ENCODE assay signal across 8 mouse cellular contexts in the genomic region with DNA sequence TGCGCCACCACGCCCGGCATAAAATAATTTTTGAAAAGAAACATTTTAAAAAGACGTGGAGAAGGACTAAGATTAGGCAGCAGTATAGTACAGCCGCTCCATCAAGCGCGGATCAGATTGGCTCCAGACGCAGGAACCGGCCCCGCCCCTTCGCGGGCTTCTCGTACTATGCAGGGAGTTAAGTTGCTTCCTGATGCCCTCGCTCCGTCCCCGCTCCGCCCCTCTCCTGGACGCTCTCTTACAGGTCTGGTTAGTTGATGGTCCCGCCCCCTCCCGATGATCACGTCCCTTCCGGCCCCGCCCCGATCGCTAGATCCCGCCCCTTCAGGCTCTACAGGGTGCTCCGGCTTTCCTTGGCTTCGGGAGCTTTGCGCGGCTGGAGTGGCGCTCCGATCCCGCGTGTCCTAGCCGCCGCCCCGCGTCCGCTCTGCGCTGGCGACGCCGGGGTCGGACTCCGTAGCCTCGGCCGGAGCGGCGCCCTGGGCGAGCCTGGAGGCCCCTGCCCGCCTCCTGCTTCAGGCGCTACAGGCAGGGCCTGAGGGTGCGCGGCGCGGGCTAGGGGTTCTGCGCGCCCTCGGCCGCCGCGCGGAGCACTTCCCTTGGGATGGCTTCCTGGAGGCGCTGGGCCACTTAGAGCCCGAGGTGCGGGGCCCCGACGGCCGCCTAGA. TPM values are rescaled to one million over a fixed set of nuclear protein-coding genes. Genes with fewer than 3 reads are reported as not detected.
DNase-seq lines count a peak whose midpoint lies in the region; ATAC-seq lines count a peak whose summit lies in the region.

Fance (plus strand) TSS at position 308 of the 668 bp plus-strand sequence.

- H3K9ac ChIP-seq in intestine, embryonic 14.5 days (ENCODE audit: low read length), result peak within 1 kb of the TSS; percentile 82

- peak; percentile 84 to 87 for DNase-seq in adrenal gland, adult 18-20 months (ENCODE audit: low spot score in 2 of 2)
- peak; percentile 99 for DNase-seq in embryo, embryonic 11 days
- DNase-seq in gastrocnemius, postnatal 25 days, result peak; percentile 97
- peak; percentile 98 for DNase-seq in intestine, embryonic 14.5 days (ENCODE audit: low spot score)
- DNase-seq in left cerebral cortex, postnatal 14 days (ENCODE audit: low spot score in 2 of 2), result peak; percentile 94 to 96
- DNase-seq in mesoderm, embryonic 11.5 days (ENCODE audit: low read depth, low spot score), result peak; percentile 99
- DNase-seq in right cerebral cortex, postnatal 36 days (ENCODE audit: low spot score in 2 of 2), result peak; percentile 94 to 95
- peak; percentile 99 for DNase-seq in yolk sac, embryonic 10.5 days (ENCODE audit: low spot score)

- peaks cover 14% of the 10 kb centered on the region; the same call in 1 of the 2 replicates for H3K4me1 ChIP-seq in intestine, embryonic 14.5 days (replicated peaks; ENCODE audit: control insufficient read depth, insufficient read depth, low read length)

- peak within 1 kb of the TSS; percentile 55 for H3K4me3 ChIP-seq in intestine, embryonic 14.5 days (ENCODE audit: low read depth, low read length)

- peak; percentile 97 for ATAC-seq in intestine, embryonic 14.5 days (replicated peaks; ENCODE audit: low FRiP score, low TSS enrichment, low read depth)

- H3K4me2 ChIP-seq in intestine, embryonic 14.5 days (ENCODE audit: low read length), result peak within 1 kb of the TSS; percentile 73

- H3K36me3 ChIP-seq in intestine, embryonic 14.5 days (ENCODE audit: control insufficient read depth, insufficient read depth, low read length), result peaks cover 27% of the 10 kb centered on the region

- WGBS in intestine, embryonic 14.5 days, result under 1% methylated on average over 66 of the region's 69 CpGs

- peak within 1 kb of the TSS; percentile 81 for H3K27ac ChIP-seq in intestine, embryonic 14.5 days (ENCODE audit: low read depth)

- no peaks in the 10 kb centered on the region for H3K27me3 ChIP-seq in intestine, embryonic 14.5 days (replicated peaks; ENCODE audit: control insufficient read depth, insufficient read depth, low read length)

- no peaks in the 10 kb centered on the region for H3K9me3 ChIP-seq in intestine, embryonic 14.5 days (ENCODE audit: control insufficient read depth, low read length)

- intact Hi-C loops in left cerebral cortex, postnatal 14 days (cut with DNase I), result no loop called here

RNA-seq across cellular contexts. Expression of gene Fance, which starts in this region (rescaled TPM):
- 10 to 100 TPM; 18.2 to 23.7 TPM for total RNA-seq in adrenal gland, adult 18-20 months (2021)
- total RNA-seq in gastrocnemius, postnatal 25 days (2021), result 10 to 100 TPM in 1 of 2 experiments, 1 to 10 TPM in 1; 9.2 to 11.6 TPM
- polyA plus RNA-seq in intestine, embryonic 14.5 days (2014; fragmentation: Nextera tagmentation; extraction: Ambion mirVana), result 27.3 and 33.7 TPM in 2 replicates
- total RNA-seq in left cerebral cortex, postnatal 14 days (2021), result 10 to 100 TPM; 28.3 to 29.6 TPM

Comparison
In these comparisons a context has a peak if more than half of its experiments do, and no peak if none do; other contexts are left out.
1. Peak in every context shown above with its lines: DNase-seq, ATAC-seq, H3K4me3 ChIP-seq and H3K27ac ChIP-seq.